Comparison of ENCODE assay signal across 8 mouse cellular contexts in the genomic region with DNA sequence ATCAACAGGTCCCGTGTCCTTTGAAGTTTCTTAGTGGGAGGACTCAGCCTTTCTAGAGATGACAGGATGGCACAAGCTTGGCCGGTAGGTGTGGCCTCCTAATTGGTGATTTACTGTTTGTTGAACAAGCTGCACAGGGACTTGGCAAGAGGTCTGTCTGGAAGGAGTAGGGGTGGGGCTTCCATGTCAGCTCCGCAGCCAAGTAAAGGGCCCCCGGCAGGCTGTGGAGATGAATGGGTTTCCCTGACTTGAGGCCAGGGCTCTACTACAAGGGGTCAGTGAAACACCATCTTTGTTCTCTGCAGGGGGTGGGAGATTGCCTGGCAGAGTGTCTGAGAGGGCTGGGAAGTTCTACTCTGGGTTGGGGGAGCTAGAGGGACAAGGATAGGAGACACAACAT.
DNase-seq lines count a peak whose midpoint lies in the region; ATAC-seq lines count a peak whose summit lies in the region.

No protein-coding gene starts in this region.

- no peak for ATAC-seq in CD4-positive, CD25-positive, alpha-beta regulatory T cell, adult 4 months

- DNase-seq in layer of hippocampus, postnatal 14 days (ENCODE audit: low spot score in 2 of 2), result peak; percentile 5 to 25
- DNase-seq in layer of hippocampus, adult 18-20 months (ENCODE audit: low spot score in 2 of 2), result no peak
- DNase-seq in embryo, embryonic 10 days (ENCODE audit: low spot score), result peak; percentile 65
- peak; percentile 25 to 33 for DNase-seq in kidney, adult 8-10 months
- DNase-seq in mesoderm, embryonic 11.5 days (ENCODE audit: low read depth, low spot score), result peak; percentile 67
- DNase-seq in gastrocnemius, adult 18-20 months (ENCODE audit: low spot score), result no peak
- no peak for DNase-seq in right cerebral cortex, adult 2 months (ENCODE audit: low spot score in 2 of 2)

Comparison
In these comparisons a context has a peak if more than half of its experiments do, and no peak if none do; other contexts are left out.
1. DNase-seq: peak in layer of hippocampus, postnatal 14 days (2 of 2), embryo, embryonic 10 days (single experiment), kidney, adult 8-10 months (2 of 2) and mesoderm, embryonic 11.5 days (single experiment); none in layer of hippocampus, adult 18-20 months (0 of 2), gastrocnemius, adult 18-20 months (single experiment) and right cerebral cortex, adult 2 months (0 of 2).